Mouse (Mus musculus) CD4-positive helper T cell, adult 2 months (primary cell): ENCODE results near the gene Chia1.
A peak's percentile ranks its signal among the peaks of the same experiment; 100 is the strongest.
"Not testable (repeated sequence)": the region's sequence is repeated elsewhere in the genome, so short reads cannot be mapped to it uniquely, and the experiment has no call there.

ENCODE experiments used
- DNase-seq: peaks from one replicate; pipeline ENCODE4 v3.0.0-alpha.2; 2012; ENCODE audit warnings: low read depth, missing footprints, low spot score

Gene Chia1

GRCm38 (mm10) chr3:106112929-106113328, at the start of gene Chia1:
TSS of gene Chia1 (plus strand) at chr3:106113229.
- DNase-seq: no peak

- peak; percentile 51 for DNase-seq
Measured at GRCm38 (mm10) chr3:106067707-106068106, 45.3 kb upstream of the Chia1 start.

GRCm38 (mm10) chr3:106070994-106071393, 42.0 kb upstream of the Chia1 start:
- no peak for DNase-seq

GRCm38 (mm10) chr3:106074824-106075223, 38.2 kb upstream of the Chia1 start:
- no peak for DNase-seq

- no peak for DNase-seq
Measured at GRCm38 (mm10) chr3:106126999-106127398, 14.0 kb downstream of the Chia1 start.

GRCm38 (mm10) chr3:106128807-106129493, 15.9 kb downstream of the Chia1 start:
- no peak for DNase-seq

GRCm38 (mm10) chr3:106131690-106132089, 18.7 kb downstream of the Chia1 start:
- no peak for DNase-seq

GRCm38 (mm10) chr3:106144081-106144480, 31.1 kb downstream of the Chia1 start:
- no peak for DNase-seq

- no peak for DNase-seq
Measured at GRCm38 (mm10) chr3:106154413-106154812, 41.4 kb downstream of the Chia1 start.

GRCm38 (mm10) chr3:106167464-106167863, 54.4 kb downstream of the Chia1 start, which contains the start of gene Chil3:
TSS of gene Chil3 (minus strand) at chr3:106167564.
- no peak for DNase-seq

- no peak for DNase-seq
Measured at GRCm38 (mm10) chr3:106170522-106171053, 57.6 kb downstream of the Chia1 start.

- no peak for DNase-seq
Measured at GRCm38 (mm10) chr3:106171135-106171731, 58.2 kb downstream of the Chia1 start.

GRCm38 (mm10) chr3:106172506-106172905, 59.5 kb downstream of the Chia1 start:
- not testable (repeated sequence) for DNase-seq

GRCm38 (mm10) chr3:106174971-106175370, 61.9 kb downstream of the Chia1 start:
- not testable (repeated sequence) for DNase-seq

- DNase-seq: no peak
Measured at GRCm38 (mm10) chr3:106177509-106178189, 64.6 kb downstream of the Chia1 start.
